Mouse (Mus musculus) hindbrain, embryonic 13.5 days (tissue): Measurements from ENCODE around the gene Onecut3. TPM values are rescaled to one million over a fixed set of nuclear protein-coding genes. Genes with fewer than 3 reads are reported as not detected.
A peak's percentile ranks its signal among the peaks of the same experiment; 100 is the strongest.

Experiments used
- ATAC-seq: fragments of 200-750 bp; cut with Nextera tagmentation; 2 replicates; pipeline ENCODE4 v1.8.0; 2017; ENCODE audit warnings: moderate TSS enrichment; ENCODE audit not compliant: low FRiP score
- H3K27ac ChIP-seq: fragments of 300-500 bp; sonication (generic); 2 replicates; pipeline ENCODE4 v1.5.1; 2015; ENCODE audit warnings: inconsistent platforms, mild to moderate bottlenecking, moderate library complexity
- H3K27me3 ChIP-seq: fragments of 300-500 bp; sonication (generic); 2 replicates; pipeline ENCODE4 v1.6.1; 2015; ENCODE audit warnings: mild to moderate bottlenecking, inconsistent platforms
- H3K36me3 ChIP-seq: fragments of 300-500 bp; sonication (generic); 2 replicates; pipeline ENCODE4 v1.6.1; 2015; ENCODE audit warnings: mild to moderate bottlenecking, inconsistent platforms
- H3K4me1 ChIP-seq: fragments of 300-500 bp; sonication (generic); replicated peaks from 2 replicates; pipeline ENCODE4 v1.6.1; 2015; ENCODE audit warnings: inconsistent platforms
- H3K4me2 ChIP-seq: fragments of 300-500 bp; sonication (generic); 2 replicates; pipeline ENCODE4 v1.6.1; 2015; ENCODE audit warnings: inconsistent platforms, mild to moderate bottlenecking, moderate library complexity
- H3K4me3 ChIP-seq: fragments of 300-500 bp; sonication (generic); 2 replicates; pipeline ENCODE4 v1.5.1; 2015; ENCODE audit warnings: mild to moderate bottlenecking, inconsistent platforms
- H3K9ac ChIP-seq: fragments of 300-500 bp; sonication (generic); 2 replicates; pipeline ENCODE4 v1.6.1; 2015; ENCODE audit warnings: mild to moderate bottlenecking, inconsistent platforms
- H3K9me3 ChIP-seq: fragments of 300-500 bp; sonication (generic); 2 replicates; pipeline ENCODE4 v1.6.1; 2016; ENCODE audit warnings: inconsistent platforms
- WGBS: fragments of 180-500 bp; shearing (Covaris S2); methylation state at CpG from one replicate; pipeline ENCODE4 v1.1.7; 2015; 5-methylcytosine and 5-hydroxymethylcytosine counted together
- polyA plus RNA-seq: library from polyadenylated mRNA; unstranded; fragments of >200 nt; fragmentation: Nextera tagmentation; extraction: Ambion mirVana; gene quantifications from 2 replicates; pipeline ENCODE4 v1.2.1, GENCODE M21; 2015

Gene Onecut3
- polyA plus RNA-seq, 1 experiment from 2014 or later = 2.1 TPM

- Histone ChIP-seq H3K4me2 (peak within 1 kb of the TSS; percentile 34), H3K4me1 (peaks cover 9% of the 10 kb centered on the region), H3K9me3 (no peaks in the 10 kb centered on the region), H3K9ac (no peak within 1 kb of the TSS), H3K36me3 (peaks cover 29% of the 10 kb centered on the region), H3K4me3 (no peak within 1 kb of the TSS), H3K27me3 (peaks cover 53% of the 10 kb centered on the region), H3K27ac (no peak within 1 kb of the TSS)
- 3% methylated on average over 30 of the region's 30 CpGs for WGBS
- no peak for ATAC-seq
Observed at GRCm38 (mm10) chr10:80538710-80539394, 44.2 kb downstream of the Onecut3 start, which contains the start of gene Atp8b3. TSS of gene Atp8b3 (minus strand) at chr10:80539124.

- Histone ChIP-seq H3K27me3 (peaks cover 47% of the 10 kb centered on the region), H3K9ac (no peak overlapping the region)
- WGBS = 47% methylated on average over 5 of the region's 5 CpGs
Observed at GRCm38 (mm10) chr10:80539493-80539892, 44.9 kb downstream of the Onecut3 start.

GRCm38 (mm10) chr10:80543873-80544272, 49.2 kb downstream of the Onecut3 start:
- ATAC-seq = no peak
- 95% methylated on average over 14 of the region's 14 CpGs for WGBS
- H3K36me3 ChIP-seq = peaks cover 79% of the 10 kb centered on the region

More at GRCm38 (mm10) chr10:80539493-80539892, 44.9 kb downstream of the Onecut3 start:
- Histone ChIP-seq H3K36me3 (peaks cover 36% of the 10 kb centered on the region), H3K9me3 (no peaks in the 10 kb centered on the region), H3K4me1 (peaks cover 9% of the 10 kb centered on the region), H3K27ac (no peak overlapping the region), H3K4me2 (no peak overlapping the region), H3K4me3 (no peak overlapping the region)
- ATAC-seq = no peak

GRCm38 (mm10) chr10:80545590-80545989, 51.0 kb downstream of the Onecut3 start:
- no peak for ATAC-seq
- Histone ChIP-seq H3K27me3 (no peaks in the 10 kb centered on the region), H3K36me3 (peaks cover 96% of the 10 kb centered on the region), H3K4me1 (peaks cover 6% of the 10 kb centered on the region), H3K4me3 (no peak overlapping the region), H3K27ac (no peak overlapping the region), H3K9ac (no peak overlapping the region), H3K4me2 (no peak overlapping the region), H3K9me3 (no peaks in the 10 kb centered on the region)
- WGBS = 96% methylated on average over 8 of the region's 8 CpGs

More at GRCm38 (mm10) chr10:80543873-80544272, 49.2 kb downstream of the Onecut3 start:
- Histone ChIP-seq H3K4me1 (peaks cover 8% of the 10 kb centered on the region), H3K9ac (no peak overlapping the region), H3K27me3 (peaks cover 7% of the 10 kb centered on the region), H3K4me3 (no peak overlapping the region), H3K27ac (no peak overlapping the region), H3K9me3 (no peaks in the 10 kb centered on the region), H3K4me2 (no peak overlapping the region)

GRCm38 (mm10) chr10:80546945-80547344, 52.3 kb downstream of the Onecut3 start:
- peaks cover 89% of the 10 kb centered on the region for H3K36me3 ChIP-seq

GRCm38 (mm10) chr10:80547539-80547938, 52.9 kb downstream of the Onecut3 start:
- Histone ChIP-seq H3K27me3 (no peaks in the 10 kb centered on the region), H3K4me1 (peaks cover 6% of the 10 kb centered on the region), H3K27ac (no peak overlapping the region), H3K9me3 (no peaks in the 10 kb centered on the region), H3K36me3 (peaks cover 83% of the 10 kb centered on the region), H3K4me2 (no peak overlapping the region), H3K4me3 (no peak overlapping the region), H3K9ac (no peak overlapping the region)
- 91% methylated on average over 15 of the region's 15 CpGs for whole genome bisulfite sequencing
- no peak for ATAC-seq

More at GRCm38 (mm10) chr10:80546945-80547344, 52.3 kb downstream of the Onecut3 start:
- Histone ChIP-seq H3K4me3 (no peak overlapping the region), H3K4me1 (peaks cover 6% of the 10 kb centered on the region), H3K27ac (no peak overlapping the region), H3K9ac (no peak overlapping the region), H3K9me3 (no peaks in the 10 kb centered on the region), H3K4me2 (no peak overlapping the region), H3K27me3 (no peaks in the 10 kb centered on the region)
- no peak for ATAC-seq
- 98% methylated on average over 4 of the region's 4 CpGs for WGBS

GRCm38 (mm10) chr10:80548428-80549006, 53.9 kb downstream of the Onecut3 start:
- no peak overlapping the region for H3K4me2 ChIP-seq
- peak; percentile 60 for ATAC-seq
- peaks cover 6% of the 10 kb centered on the region for H3K4me1 ChIP-seq
- H3K27ac ChIP-seq = no peak overlapping the region
- no peaks in the 10 kb centered on the region for H3K9me3 ChIP-seq
- H3K27me3 ChIP-seq = no peaks in the 10 kb centered on the region
- peaks cover 74% of the 10 kb centered on the region for H3K36me3 ChIP-seq
- H3K9ac ChIP-seq = no peak overlapping the region
- H3K4me3 ChIP-seq = no peak overlapping the region
- WGBS = 72% methylated on average over 10 of the region's 10 CpGs

- H3K9ac ChIP-seq = no peak overlapping the region
- H3K4me2 ChIP-seq = no peak overlapping the region
- H3K4me1 ChIP-seq = peaks cover 6% of the 10 kb centered on the region
- H3K4me3 ChIP-seq = no peak overlapping the region
- H3K9me3 ChIP-seq = no peaks in the 10 kb centered on the region
- peaks cover 66% of the 10 kb centered on the region for H3K36me3 ChIP-seq
- no peak overlapping the region for H3K27ac ChIP-seq
- ATAC-seq = no peak
- H3K27me3 ChIP-seq = no peaks in the 10 kb centered on the region
- 92% methylated on average over 21 of the region's 21 CpGs for WGBS
Observed at GRCm38 (mm10) chr10:80549279-80549678, 54.6 kb downstream of the Onecut3 start.

GRCm38 (mm10) chr10:80552364-80552763, 57.7 kb downstream of the Onecut3 start:
- H3K27ac ChIP-seq = no peak overlapping the region
- H3K9ac ChIP-seq = no peak overlapping the region
- H3K4me1 ChIP-seq = peaks cover 16% of the 10 kb centered on the region
- no peaks in the 10 kb centered on the region for H3K27me3 ChIP-seq
- H3K9me3 ChIP-seq = no peaks in the 10 kb centered on the region
- H3K4me2 ChIP-seq = no peak overlapping the region
- H3K4me3 ChIP-seq = no peak overlapping the region
- ATAC-seq = no peak
- peaks cover 35% of the 10 kb centered on the region for H3K36me3 ChIP-seq
- 66% methylated on average over 9 of the region's 9 CpGs for WGBS

GRCm38 (mm10) chr10:80553575-80553974, 58.9 kb downstream of the Onecut3 start:
- H3K36me3 ChIP-seq = peaks cover 23% of the 10 kb centered on the region
- no peak overlapping the region for H3K4me2 ChIP-seq
- H3K27me3 ChIP-seq = no peaks in the 10 kb centered on the region
- 96% methylated on average over 8 of the region's 8 CpGs for WGBS
- peaks cover 26% of the 10 kb centered on the region for H3K4me1 ChIP-seq
- H3K9me3 ChIP-seq = no peaks in the 10 kb centered on the region
- H3K4me3 ChIP-seq = no peak overlapping the region
- no peak for ATAC-seq
- no peak overlapping the region for H3K9ac ChIP-seq
- no peak overlapping the region for H3K27ac ChIP-seq

- Histone ChIP-seq H3K4me2 (no peak overlapping the region), H3K4me3 (no peak overlapping the region), H3K4me1 (peaks cover 27% of the 10 kb centered on the region), H3K36me3 (peaks cover 19% of the 10 kb centered on the region), H3K27ac (no peak overlapping the region), H3K27me3 (no peaks in the 10 kb centered on the region), H3K9ac (no peak overlapping the region), H3K9me3 (no peaks in the 10 kb centered on the region)
- no peak for ATAC-seq
- WGBS = 91% methylated on average over 6 of the region's 6 CpGs
Observed at GRCm38 (mm10) chr10:80553997-80554396, 59.4 kb downstream of the Onecut3 start.

- H3K4me1 ChIP-seq = peaks cover 50% of the 10 kb centered on the region
- peak overlapping the region; percentile 8; the same call in 1 of the 2 replicates for H3K4me2 ChIP-seq
- no peaks in the 10 kb centered on the region for H3K9me3 ChIP-seq
- H3K36me3 ChIP-seq = no peaks in the 10 kb centered on the region
- peak overlapping the region; percentile 35; the same call in 1 of the 2 replicates for H3K9ac ChIP-seq
- WGBS = 41% methylated on average over 5 of the region's 5 CpGs
- ATAC-seq = no peak
- H3K27ac ChIP-seq = no peak overlapping the region
- no peak overlapping the region for H3K4me3 ChIP-seq
- H3K27me3 ChIP-seq = no peaks in the 10 kb centered on the region
Observed at GRCm38 (mm10) chr10:80557346-80557965, 62.8 kb downstream of the Onecut3 start.
